Mouse (Mus musculus) E14TG2a.4 (cell line): Measurements from ENCODE around the gene Acot2.

Experiments used
- H3K27me3 ChIP-seq: 2 replicates; pipeline ENCODE4 v1.6.1; 2014; ENCODE audit warnings: low read length, control low read depth; ENCODE audit not compliant: insufficient read depth
- H3K36me3 ChIP-seq: 2 replicates; pipeline ENCODE4 v1.6.1; 2014; ENCODE audit warnings: low read length, control low read depth; ENCODE audit not compliant: insufficient read depth
- H3K4me1 ChIP-seq: replicated peaks from 2 replicates; pipeline ENCODE4 v1.6.1; 2014; ENCODE audit warnings: low read depth, low read length, control low read depth
- H3K4me3 ChIP-seq: replicated peaks from 2 replicates; pipeline ENCODE4 v1.5.1; 2014; ENCODE audit warnings: mild to moderate bottlenecking, low read length
- H3K9me3 ChIP-seq: 2 replicates; pipeline ENCODE4 v1.6.1; 2014; ENCODE audit warnings: low read length, control low read depth
- CTCF ChIP-seq: conservative IDR thresholded peaks from 2 replicates; pipeline ENCODE4 v1.5.1; 2014; ENCODE audit warnings: low read length
- NANOG ChIP-seq: IDR thresholded peaks from 2 replicates; pipeline ENCODE4 v1.6.1; 2014; ENCODE audit warnings: borderline replicate concordance, low read length, mixed read lengths
- POU5F1 ChIP-seq: IDR thresholded peaks from 2 replicates; pipeline ENCODE4 v1.6.1; 2014; ENCODE audit warnings: low read length, borderline replicate concordance

Acot2 gene

GRCm38 (mm10) chr12:83950493-83950839, 37.2 kb upstream of the Acot2 start, which contains the start of gene Riox1:
TSS of gene Riox1 (plus strand) at chr12:83950608.
- Histone ChIP-seq H3K4me3 (peak within 1 kb of the TSS; percentile 94), H3K9me3 (no peaks in the 10 kb centered on the region), H3K36me3 (peaks cover 25% of the 10 kb centered on the region), H3K4me1 (peaks cover 49% of the 10 kb centered on the region), H3K27me3 (peaks cover 15% of the 10 kb centered on the region)
- TF ChIP-seq NANOG (no peak), CTCF (no peak), POU5F1 (no peak)

- Histone ChIP-seq H3K4me1 (peaks cover 53% of the 10 kb centered on the region), H3K4me3 (peak overlapping the region; percentile 94), H3K27me3 (peaks cover 15% of the 10 kb centered on the region), H3K36me3 (peaks cover 25% of the 10 kb centered on the region), H3K9me3 (no peaks in the 10 kb centered on the region)
- TF ChIP-seq CTCF (no peak), POU5F1 (no peak), NANOG (no peak)
Observed at GRCm38 (mm10) chr12:83950840-83951701, 36.6 kb upstream of the Acot2 start.

GRCm38 (mm10) chr12:83951711-83952575, 35.7 kb upstream of the Acot2 start:
- peaks cover 53% of the 10 kb centered on the region for H3K4me1 ChIP-seq
- peak overlapping the region; percentile 94 for H3K4me3 ChIP-seq
- peaks cover 25% of the 10 kb centered on the region for H3K36me3 ChIP-seq
- no peaks in the 10 kb centered on the region for H3K9me3 ChIP-seq
- peaks cover 15% of the 10 kb centered on the region for H3K27me3 ChIP-seq
- TF ChIP-seq CTCF, result no peak

GRCm38 (mm10) chr12:83958278-83958677, 29.4 kb upstream of the Acot2 start:
- H3K9me3 ChIP-seq, result no peaks in the 10 kb centered on the region
- peaks cover 6% of the 10 kb centered on the region for H3K36me3 ChIP-seq
- peaks cover 22% of the 10 kb centered on the region for H3K4me1 ChIP-seq
- TF ChIP-seq CTCF (no peak), POU5F1 (no peak), NANOG (no peak)
- H3K4me3 ChIP-seq, result no peak overlapping the region
- peaks cover 6% of the 10 kb centered on the region; the same call in 1 of the 2 replicates for H3K27me3 ChIP-seq

- Histone ChIP-seq H3K4me1 (peaks cover 5% of the 10 kb centered on the region; the same call in 1 of the 2 replicates), H3K9me3 (peaks cover 7% of the 10 kb centered on the region; the same call in 1 of the 2 replicates), H3K27me3 (0 out of 2 replicates have a peak, but pooled peaks cover 3% of the 10 kb centered on the region), H3K36me3 (no peaks in the 10 kb centered on the region), H3K4me3 (no peak overlapping the region)
- TF ChIP-seq NANOG, result no peak
- TF ChIP-seq POU5F1, result no peak
- no peak for TF ChIP-seq CTCF
Observed at GRCm38 (mm10) chr12:83965235-83965634, 22.4 kb upstream of the Acot2 start.

GRCm38 (mm10) chr12:83972117-83972516, 15.5 kb upstream of the Acot2 start:
- Histone ChIP-seq H3K36me3 (no peaks in the 10 kb centered on the region), H3K4me3 (no peak overlapping the region), H3K4me1 (peaks cover 5% of the 10 kb centered on the region; the same call in 1 of the 2 replicates), H3K27me3 (0 out of 2 replicates have a peak, but pooled peaks cover 7% of the 10 kb centered on the region), H3K9me3 (peaks cover 7% of the 10 kb centered on the region)
- peak; percentile 37 for TF ChIP-seq CTCF
- TF ChIP-seq NANOG, result no peak

- Histone ChIP-seq H3K4me1 (peaks cover 9% of the 10 kb centered on the region), H3K9me3 (peaks cover 16% of the 10 kb centered on the region), H3K4me3 (no peak overlapping the region), H3K36me3 (no peaks in the 10 kb centered on the region), H3K27me3 (peaks cover 54% of the 10 kb centered on the region)
- no peak for TF ChIP-seq POU5F1
- no peak for TF ChIP-seq CTCF
- no peak for TF ChIP-seq NANOG
Observed at GRCm38 (mm10) chr12:83978862-83979261, 8.8 kb upstream of the Acot2 start.

- TF ChIP-seq CTCF, result no peak
- no peak for TF ChIP-seq POU5F1
- TF ChIP-seq NANOG, result no peak
- H3K9me3 ChIP-seq, result 0 out of 2 replicates have a peak, but pooled peaks cover 9% of the 10 kb centered on the region
- peaks cover 63% of the 10 kb centered on the region for H3K27me3 ChIP-seq
- peaks cover 9% of the 10 kb centered on the region for H3K4me1 ChIP-seq
- H3K4me3 ChIP-seq, result no peak overlapping the region
- H3K36me3 ChIP-seq, result no peaks in the 10 kb centered on the region
Observed at GRCm38 (mm10) chr12:83981615-83982014, 6.0 kb upstream of the Acot2 start.
